In the genomic region with DNA sequence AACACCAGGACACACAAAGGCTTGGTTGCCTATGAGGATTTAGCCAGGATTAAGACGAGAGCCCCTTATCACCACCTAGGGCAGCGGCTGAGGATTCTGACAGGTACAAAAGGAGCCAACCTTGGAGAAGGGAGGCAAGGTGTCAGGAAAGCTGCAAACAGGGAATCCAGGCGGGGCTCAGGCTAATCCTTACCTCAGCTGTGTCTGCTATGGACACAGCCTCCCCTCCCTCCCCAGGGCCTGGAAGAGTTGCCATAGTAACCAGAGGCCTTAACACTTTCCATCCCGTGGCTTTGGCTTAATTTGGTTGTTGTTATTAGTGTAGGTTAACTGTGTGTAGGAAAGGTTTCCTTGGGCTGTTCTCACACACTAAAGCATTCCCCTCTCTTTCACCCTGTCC, we compare ENCODE assay signal across 14 mouse cellular contexts.
DNase-seq lines count a peak whose midpoint lies in the region; ATAC-seq lines count a peak whose summit lies in the region.
"Had no signal": no experiment of that assay in that cellular context is flagged by ENCODE, and none has a peak within 500 bp of the region (broad histone marks: within the 10 kb centered on the region; RNA-seq: fewer than 3 reads in every experiment).

No protein-coding gene starts in this region.

- H3K36me3 ChIP-seq in forebrain, embryonic 16.5 days (ENCODE audit: control insufficient read depth, insufficient read depth), result no peaks in the 10 kb centered on the region
- H3K36me3 ChIP-seq in neural tube, embryonic 15.5 days, result no peaks in the 10 kb centered on the region
- H3K36me3 ChIP-seq: G1E; limb, embryonic 15.5 days; lung, embryonic 15.5 days had no signal

- H3K9me3 ChIP-seq in forebrain, embryonic 16.5 days (ENCODE audit: control insufficient read depth, low read length), result no peaks in the 10 kb centered on the region
- no peaks in the 10 kb centered on the region for H3K9me3 ChIP-seq in neural tube, embryonic 15.5 days (replicated peaks)
- H3K9me3 ChIP-seq: limb, embryonic 15.5 days; lung, embryonic 15.5 days had no signal

- peak overlapping the region; percentile 3; the same call in 1 of the 2 replicates for H3K27ac ChIP-seq in forebrain, embryonic 16.5 days (ENCODE audit: low read length)
- H3K27ac ChIP-seq in neural tube, embryonic 15.5 days (replicated peaks), result peak overlapping the region; percentile 0; the same call in 1 of the 2 replicates
- H3K27ac ChIP-seq: limb, embryonic 15.5 days; lung, embryonic 15.5 days had no signal

- 4% methylated on average over 4 of the region's 4 CpGs for WGBS in forebrain, embryonic 16.5 days
- 21% methylated on average over 4 of the region's 4 CpGs for WGBS in neural tube, embryonic 15.5 days

- intact Hi-C loops in left cerebral cortex, postnatal 4 days (cut with DNase I), result no loop called here

- no peak overlapping the region for H3K4me3 ChIP-seq in forebrain, embryonic 16.5 days (replicated peaks; ENCODE audit: low read length)
- H3K4me3 ChIP-seq in neural tube, embryonic 15.5 days (replicated peaks), result no peak overlapping the region
- H3K4me3 ChIP-seq: limb, embryonic 15.5 days; lung, embryonic 15.5 days had no signal

- no peaks in the 10 kb centered on the region for H3K27me3 ChIP-seq in forebrain, embryonic 16.5 days (replicated peaks; ENCODE audit: control insufficient read depth, insufficient read depth, low read length)
- no peaks in the 10 kb centered on the region for H3K27me3 ChIP-seq in neural tube, embryonic 15.5 days (replicated peaks)
- H3K27me3 ChIP-seq: limb, embryonic 15.5 days; lung, embryonic 15.5 days had no signal

- H3K4me2 ChIP-seq in forebrain, embryonic 16.5 days (ENCODE audit: low read length), result no peak overlapping the region
- H3K4me2 ChIP-seq in neural tube, embryonic 15.5 days, result no peak overlapping the region
- H3K4me2 ChIP-seq: limb, embryonic 15.5 days; lung, embryonic 15.5 days had no signal

- peaks cover 24% of the 10 kb centered on the region for H3K4me1 ChIP-seq in forebrain, embryonic 16.5 days (replicated peaks; ENCODE audit: control insufficient read depth, insufficient read depth, low read length)
- peaks cover 34% of the 10 kb centered on the region for H3K4me1 ChIP-seq in neural tube, embryonic 15.5 days
- H3K4me1 ChIP-seq: limb, embryonic 15.5 days; lung, embryonic 15.5 days had no signal

- H3K9ac ChIP-seq in forebrain, embryonic 16.5 days (replicated peaks; ENCODE audit: low read depth, low read length), result no peak overlapping the region
- no peak overlapping the region for H3K9ac ChIP-seq in neural tube, embryonic 15.5 days (replicated peaks)
- H3K9ac ChIP-seq: limb, embryonic 15.5 days; lung, embryonic 15.5 days had no signal

- peak; percentile 48 for DNase-seq in left cerebral cortex, postnatal 4 days
- no peak for DNase-seq in left cerebral cortex, adult 9 months (ENCODE audit: low spot score in 2 of 2)
- DNase-seq in mesoderm, embryonic 11.5 days (ENCODE audit: low read depth, low spot score), result peak; percentile 31
- no peak for DNase-seq in urinary bladder, postnatal 25 days (ENCODE audit: low spot score)
- DNase-seq in lung, postnatal 10 days, result no peak
- no peak for DNase-seq in ovary, adult 18-20 months (ENCODE audit: low spot score)
- DNase-seq: kidney, adult 18-20 months; layer of hippocampus, adult 9-11 months; thymus, postnatal 14 days had no signal

- ATAC-seq in forebrain, embryonic 16.5 days, result no peak
- ATAC-seq in neural tube, embryonic 15.5 days (ENCODE audit: low FRiP score), result peak; percentile 46; the same call in 1 of the 2 replicates

Comparison
In these comparisons a context has a peak if more than half of its experiments do, and no peak if none do; other contexts are left out.
1. DNase-seq: peak in left cerebral cortex, postnatal 4 days (single experiment) and mesoderm, embryonic 11.5 days (single experiment); none in left cerebral cortex, adult 9 months (0 of 2), urinary bladder, postnatal 25 days (single experiment), lung, postnatal 10 days (single experiment) and ovary, adult 18-20 months (single experiment).